Mouse (Mus musculus) adrenal gland, adult 8-10 months (tissue): Measurements from ENCODE around the gene Tmod1. TPM values are rescaled to one million over a fixed set of nuclear protein-coding genes. Genes with fewer than 3 reads are reported as not detected.

ENCODE experiments used
- DNase-seq: peaks from one replicate; pipeline ENCODE4 v3.0.0; 2022
- total RNA-seq, 4 experiments: library from RNA; stranded (reverse); gene quantifications; 2 replicates each; pipeline ENCODE4 v1.2.4; 2022

The Tmod1 gene
- total RNA-seq, 4 experiments from 2014 or later, result 4.5 to 14.8 (median 9.2) TPM

DNA sequence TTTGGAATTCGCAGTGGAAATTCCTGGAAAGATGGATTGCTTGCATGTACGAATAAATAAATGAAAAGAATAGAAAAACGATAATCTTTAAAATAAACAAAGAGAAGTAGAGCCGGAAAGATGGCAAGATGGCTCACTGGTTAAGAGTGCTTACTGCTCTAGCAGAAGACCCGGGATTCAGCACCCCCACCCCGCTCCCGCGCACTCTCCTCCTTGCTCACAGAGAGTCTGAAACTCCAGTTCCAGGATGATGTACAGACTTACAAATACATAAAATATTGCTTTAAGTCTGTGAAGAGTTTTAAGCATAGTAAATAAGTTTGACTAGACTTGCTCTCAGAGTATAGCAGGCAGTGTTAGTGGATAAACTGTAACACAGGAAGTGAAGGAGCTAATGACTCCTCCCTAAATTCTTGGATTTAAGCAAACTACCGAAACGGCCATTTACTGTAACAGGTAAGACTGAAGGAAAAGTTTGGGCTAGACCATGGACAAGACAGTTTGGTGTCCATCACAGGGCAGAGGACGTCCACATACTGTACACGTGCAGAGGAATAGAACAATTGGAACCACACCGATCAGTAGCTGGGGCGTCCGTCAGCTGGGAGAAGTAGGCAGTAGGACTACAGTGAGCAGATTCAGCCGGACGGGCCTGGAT lies 99.0 kb downstream of the Tmod1 start:
- no peak for DNase-seq

DNA sequence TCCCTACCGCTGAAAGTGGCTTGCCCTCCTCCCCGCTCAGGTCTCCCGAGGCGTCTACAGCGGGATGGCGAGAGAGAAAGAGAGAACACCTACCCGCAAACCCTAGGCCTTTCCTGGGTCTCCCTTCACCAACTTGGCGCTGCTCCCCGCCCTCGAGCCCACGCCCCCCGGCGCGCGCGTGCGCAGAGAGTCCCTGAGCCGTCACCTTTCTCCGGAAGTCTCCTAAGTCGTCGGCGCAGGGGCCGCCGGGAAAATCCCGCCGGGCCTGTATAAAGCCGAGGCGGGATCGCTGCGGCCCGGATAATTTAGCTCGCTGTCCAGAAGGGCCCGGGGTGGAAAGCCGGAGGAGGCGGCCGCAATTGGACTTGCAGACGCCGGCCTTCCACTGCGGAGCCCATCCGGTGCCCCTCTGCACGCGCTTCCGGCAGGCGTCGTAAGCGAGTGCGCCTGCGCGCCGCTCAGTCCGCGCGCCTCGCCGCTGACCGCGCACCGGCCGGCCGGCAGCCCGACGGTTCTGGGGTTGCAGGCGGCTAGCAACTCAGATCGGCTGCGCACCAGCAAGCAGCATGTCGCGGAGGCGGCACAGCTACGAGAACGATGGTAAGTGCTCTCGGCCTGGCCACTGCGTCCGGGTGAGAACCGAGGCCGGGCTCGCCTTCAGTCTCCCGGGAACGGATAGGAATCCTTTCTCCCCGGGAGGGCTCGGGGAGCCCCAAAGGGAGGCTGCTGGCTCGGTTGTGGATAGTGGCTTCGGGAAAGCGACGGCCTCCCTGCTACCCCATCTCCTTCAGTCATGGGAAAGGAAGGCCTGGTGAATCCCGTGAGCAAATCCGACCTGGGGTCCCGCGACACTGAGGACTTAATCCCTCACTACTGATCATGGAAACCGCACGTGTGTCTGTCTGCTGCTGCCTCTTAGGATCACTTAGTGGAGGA lies 99.8 kb downstream of the Tmod1 start, which contains the start of the genes Ncbp1 and Tstd2:
Ncbp1 (plus strand) TSS at position 327 of the 936 bp plus-strand sequence.
Tstd2 (minus strand) TSS at position 408 of the 936 bp plus-strand sequence.
- peak; percentile 86 for DNase-seq

DNA sequence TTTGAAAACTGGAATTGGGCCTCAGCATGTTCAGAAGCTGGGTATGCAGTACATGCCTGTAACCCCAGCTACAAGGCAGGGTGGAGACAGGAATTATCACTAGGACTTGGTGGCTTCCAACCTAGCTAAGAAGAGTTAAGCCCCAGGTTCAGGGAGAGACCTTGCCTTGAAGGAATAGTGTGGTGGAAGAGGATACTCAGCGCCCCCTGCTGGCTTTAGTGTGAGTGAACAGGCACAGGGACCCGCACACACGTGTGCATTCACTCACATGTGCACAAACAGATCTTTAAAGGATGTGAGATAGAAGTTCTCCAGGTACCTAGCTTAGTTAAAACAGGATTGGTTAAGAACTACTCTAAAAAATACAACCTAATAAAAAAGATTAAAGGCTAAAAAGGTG lies 105.6 kb downstream of the Tmod1 start:
- DNase-seq, result no peak

DNA sequence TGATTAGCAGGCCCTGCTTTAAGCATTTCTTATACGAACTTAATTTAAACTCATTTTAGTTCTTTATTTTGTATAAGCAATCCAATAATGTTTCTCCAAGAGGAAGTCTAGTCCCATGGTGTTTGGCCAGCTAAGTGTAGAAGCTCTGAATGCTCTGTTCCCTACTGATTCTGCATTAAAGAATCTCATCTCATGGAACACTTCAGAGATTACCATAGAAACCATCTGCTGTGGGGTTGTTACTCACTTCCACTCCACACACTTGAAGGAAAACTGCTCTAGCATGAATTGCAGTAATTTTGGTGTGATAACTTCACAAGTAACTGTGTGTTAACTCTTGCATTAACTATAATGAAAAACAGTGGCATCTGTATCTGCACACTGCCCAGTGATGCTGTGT lies 108.1 kb downstream of the Tmod1 start:
- DNase-seq, result no peak

DNA sequence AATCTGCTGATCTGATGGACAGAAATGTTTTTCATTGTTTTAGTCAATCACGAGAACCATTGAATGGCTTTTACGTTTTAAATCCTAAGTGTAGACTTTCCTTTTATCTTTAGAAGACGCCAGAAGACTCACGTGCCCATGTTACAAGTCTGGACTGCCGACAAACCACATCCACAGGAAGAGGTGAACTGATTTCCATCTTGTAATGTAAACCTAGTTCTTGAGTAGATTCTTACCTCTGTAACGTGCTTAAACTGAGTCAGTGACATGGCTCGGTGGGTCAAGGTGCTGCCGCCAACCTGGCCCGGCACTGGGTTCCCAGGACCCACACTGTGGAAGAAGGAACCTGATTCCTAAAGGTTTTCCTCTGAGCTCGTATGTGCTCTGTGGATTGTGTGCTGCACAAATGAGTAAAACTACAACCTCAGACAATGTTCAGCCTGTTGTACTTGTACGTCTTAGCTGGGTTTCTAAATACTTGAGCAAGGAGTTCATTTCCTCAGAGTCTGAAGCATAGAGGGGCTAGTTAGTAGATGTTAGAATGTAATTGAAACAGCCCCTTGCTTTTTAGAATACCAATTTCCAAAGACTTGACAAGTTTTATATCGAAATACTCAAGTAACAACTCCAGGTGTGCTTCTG lies 113.3 kb downstream of the Tmod1 start:
- no peak for DNase-seq

DNA sequence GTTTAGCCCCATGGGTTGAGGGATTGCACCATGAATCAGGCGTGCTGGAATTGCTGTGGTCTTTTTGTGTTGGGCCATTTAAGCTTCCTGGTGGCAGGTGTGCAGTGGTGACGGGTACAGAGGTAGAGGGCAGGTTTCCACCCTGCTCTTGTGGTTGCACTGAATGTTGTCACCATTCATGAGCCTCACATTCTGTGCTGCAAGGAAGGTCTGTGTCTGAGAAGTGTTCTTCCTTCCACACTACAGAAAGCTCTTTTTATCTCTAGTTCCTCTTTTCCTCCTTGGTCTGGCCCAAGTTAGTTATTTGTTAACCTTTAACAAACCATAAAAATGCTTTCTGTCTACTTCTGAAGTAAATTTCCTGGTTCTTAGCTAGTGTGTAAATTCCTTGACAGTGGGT lies 125.3 kb downstream of the Tmod1 start:
- no peak for DNase-seq

Other genes with a start within 250 kb of the Tmod1 start
- 10 to 100 TPM; 39.2 to 46.2 (median 41.9) TPM for gene Aldh1b1, start 239.9 kb upstream of the Tmod1 start, total RNA-seq
- gene Igfbpl1, start 212.0 kb upstream of the Tmod1 start, total RNA-seq, result under 1 TPM; 0.20 to 0.67 (median 0.26) TPM
- gene Stra6l, start 190.3 kb upstream of the Tmod1 start, total RNA-seq, result under 1 TPM; 0.31 to 0.58 (median 0.49) TPM
- gene Ccdc180, start 148.6 kb upstream of the Tmod1 start, total RNA-seq, result under 1 TPM in 3 of 4 experiments, not detected in 1; 0.08 to 0.59 (median 0.56) TPM
- 10 to 100 TPM; 30.0 to 39.1 (median 32.4) TPM for gene Tdrd7, start 73.6 kb upstream of the Tmod1 start, total RNA-seq
- 10 to 100 TPM; 37.2 to 56.6 (median 43.4) TPM for gene Ncbp1, start 99.7 kb downstream of the Tmod1 start, total RNA-seq
- gene Tstd2, start 99.8 kb downstream of the Tmod1 start, total RNA-seq, result 10 to 100 TPM; 28.4 to 36.1 (median 33.0) TPM
- gene Xpa, start 157.4 kb downstream of the Tmod1 start, total RNA-seq, result 10 to 100 TPM; 15.6 to 30.6 (median 28.9) TPM